Comparison of ENCODE assay signal across 12 mouse cellular contexts in genomic region chr16:70326339-70326948, GRCm38 (mm10). TPM values are rescaled to one million over a fixed set of nuclear protein-coding genes. Genes with fewer than 3 reads are reported as not detected.
DNase-seq lines count a peak whose midpoint lies in the region; ATAC-seq and TF ChIP-seq lines count a peak whose summit lies in the region.
"Had no signal": no experiment of that assay in that cellular context is flagged by ENCODE, and none has a peak within 500 bp of the region (broad histone marks: within the 10 kb centered on the region; RNA-seq: fewer than 3 reads in every experiment).

No protein-coding gene starts in this region.

- TF ChIP-seq POLR2A in lung, adult 2 months (IDR thresholded peaks at IDR 0.05; ENCODE audit: borderline replicate concordance, extremely low read depth, low read depth, low read length) = no peak
- TF ChIP-seq POLR2A in MEL (IDR thresholded peaks at IDR 0.05; ENCODE audit: control insufficient read depth in 1 of 2, insufficient read depth in 1 of 2, low read depth in 1 of 2, low read length in 2 of 2, poor library complexity in 1 of 2) = no peak

- no peaks in the 10 kb centered on the region for H3K27me3 ChIP-seq in MEL (ENCODE audit: control insufficient read depth in 1 of 2, insufficient read depth in 2 of 2, low read length in 2 of 2)
- H3K27me3 ChIP-seq in liver, embryonic 15.5 days = no peaks in the 10 kb centered on the region

- WGBS in lung, adult 2 months = 50% methylated on average over 9 of the region's 9 CpGs
- 21% methylated on average over 9 of the region's 9 CpGs for WGBS in liver, embryonic 15.5 days (ENCODE audit: insufficient replicate concordance)

- H3K4me3 ChIP-seq in lung, adult 2 months (replicated peaks; ENCODE audit: extremely low read depth, low read depth, low read length) = no peak overlapping the region
- H3K4me3 ChIP-seq in MEL (ENCODE audit: control insufficient read depth in 1 of 2, insufficient read depth in 1 of 2, low read depth in 2 of 2, low read length in 2 of 2) = no peak overlapping the region
- no peak overlapping the region for H3K4me3 ChIP-seq in liver, embryonic 15.5 days (replicated peaks)
- H3K4me3 ChIP-seq: erythroblast, embryonic 14.5 days had no signal

- no peak for TF ChIP-seq RAD21 in MEL (IDR thresholded peaks at IDR 0.05; ENCODE audit: low read depth, low read length)

- peak overlapping the region; percentile 20; the same call in 1 of the 2 replicates for H3K4me2 ChIP-seq in liver, embryonic 15.5 days

- no peak for TF ChIP-seq EP300 in MEL (IDR thresholded peaks at IDR 0.05; ENCODE audit: low read depth in 1 of 2, low read length in 2 of 2)

- ATAC-seq in liver, embryonic 15.5 days (ENCODE audit: insufficient read depth) = peak; percentile 49; the same call in 1 of the 2 replicates

- TF ChIP-seq CTCF in lung, adult 2 months (IDR thresholded peaks at IDR 0.05; ENCODE audit: insufficient read depth, low read length) = no peak
- TF ChIP-seq CTCF in MEL (IDR thresholded peaks at IDR 0.05 in 2 of 3, conservative IDR thresholded peaks at IDR 0.05 in 1 of 3; ENCODE audit: control insufficient read depth in 1 of 3, insufficient read depth in 1 of 3, low read depth in 2 of 3, low read length in 3 of 3, poor library complexity in 1 of 3, severe bottlenecking in 1 of 3) = no peak

- no peak overlapping the region for H3K27ac ChIP-seq in MEL (ENCODE audit: control insufficient read depth, low read depth, low read length)
- H3K27ac ChIP-seq in liver, embryonic 15.5 days (replicated peaks) = no peak overlapping the region

- no peak overlapping the region for H3K9ac ChIP-seq in MEL (ENCODE audit: control insufficient read depth, low read depth, low read length, poor library complexity, severe bottlenecking)
- H3K9ac ChIP-seq in liver, embryonic 15.5 days = no peak overlapping the region

- no peaks in the 10 kb centered on the region for H3K36me3 ChIP-seq in MEL (ENCODE audit: control insufficient read depth in 1 of 2, insufficient read depth in 2 of 2, low read length in 2 of 2)
- H3K36me3 ChIP-seq in liver, embryonic 15.5 days (replicated peaks) = no peaks in the 10 kb centered on the region

- no peaks in the 10 kb centered on the region for H3K9me3 ChIP-seq in MEL (replicated peaks; ENCODE audit: insufficient read depth, low read length)
- no peaks in the 10 kb centered on the region for H3K9me3 ChIP-seq in liver, embryonic 15.5 days (replicated peaks)
- H3K9me3 ChIP-seq: G1E had no signal

- peaks cover 3% of the 10 kb centered on the region for H3K4me1 ChIP-seq in lung, adult 2 months (ENCODE audit: control insufficient read depth, insufficient read depth, low read length)
- H3K4me1 ChIP-seq in MEL (ENCODE audit: control insufficient read depth in 1 of 2, insufficient read depth in 2 of 2, low read length in 2 of 2) = no peaks in the 10 kb centered on the region
- H3K4me1 ChIP-seq in liver, embryonic 15.5 days (replicated peaks) = peaks cover 3% of the 10 kb centered on the region; the same call in 1 of the 2 replicates

- peak; percentile 42 for DNase-seq in lung, postnatal 25 days (ENCODE audit: low spot score)
- no peak for DNase-seq in lung, adult 2 months
- DNase-seq in MEL (ENCODE audit: low read depth, low spot score) = peak; percentile 23
- DNase-seq in thymus, postnatal 0 days (ENCODE audit: low spot score) = peak; percentile 66
- no peak for DNase-seq in testis, postnatal 14 days (ENCODE audit: low spot score)
- DNase-seq in right cerebral cortex, adult 2 months (ENCODE audit: low spot score in 2 of 2) = no peak
- DNase-seq in layer of hippocampus, postnatal 36 days = no peak
- DNase-seq: cerebellum, adult 9-11 months; kidney, postnatal 10 days had no signal

- H3K79me2 ChIP-seq in MEL (ENCODE audit: control insufficient read depth, insufficient read depth, low read length, poor library complexity) = no peaks in the 10 kb centered on the region

TF ChIP-seq in MEL, 35 proteins besides CTCF, POLR2A, EP300 and RAD21:
- TF ChIP-seq MAFK (IDR thresholded peaks at IDR 0.05; ENCODE audit: borderline replicate concordance, low read depth, low read length) (no peak), MXI1 (IDR thresholded peaks at IDR 0.05; ENCODE audit: low read depth, low read length) (no peak), NRF1 (IDR thresholded peaks at IDR 0.05; ENCODE audit: insufficient read depth, low read depth, low read length, poor library complexity, severe bottlenecking) (no peak), GATA1 (IDR thresholded peaks at IDR 0.05; ENCODE audit: low read depth, low read length) (no peak), SIN3A (IDR thresholded peaks at IDR 0.05; ENCODE audit: low read length) (no peak), E2F4 (IDR thresholded peaks at IDR 0.05; ENCODE audit: borderline replicate concordance, low read depth, low read length) (no peak), USF1 (IDR thresholded peaks at IDR 0.05; ENCODE audit: low read depth, low read length) (no peak), ZMIZ1 (IDR thresholded peaks at IDR 0.05; ENCODE audit: low read depth, low read length) (no peak), MYC (IDR thresholded peaks at IDR 0.05; ENCODE audit: low read depth, low read length) (no peak), KAT2A (conservative IDR thresholded peaks at IDR 0.05; ENCODE audit: low read depth, low read length) (no peak), POLR2AphosphoS2 (IDR thresholded peaks at IDR 0.05; ENCODE audit: low read length) (no peak)
TF ChIP-seq in MEL: peak in this region for 0.

RNA-seq across cellular contexts. Expression of gene Gbe1, which starts 12.7 kb away (rescaled TPM):
- polyA plus RNA-seq in lung, adult 2 months (2012; rRNA removed) = 12.3 and 13.3 TPM in 2 replicates
- total RNA-seq in MEL (2012; rRNA removed) = 4.1 and 5.4 TPM in 2 replicates
- 10 to 100 TPM in 1 of 2 experiments, not detected in 1; 12.0 TPM for polyA plus RNA-seq in MEL (2012; ENCODE audit: insufficient read depth in 1 of 2, insufficient read length in 2 of 2, low read depth in 1 of 2, low replicate concordance in 2 of 2, missing spikeins in 1 of 2)
- polyA plus RNA-seq in liver, embryonic 15.5 days (2015; fragmentation: Nextera tagmentation; extraction: Ambion mirVana) = 13.5 and 18.3 TPM in 2 replicates
- polyA plus RNA-seq in thymus, postnatal 0 days (2015; fragmentation: Nextera tagmentation; extraction: Ambion mirVana) = 21.0 and 24.7 TPM in 2 replicates
- total RNA-seq in layer of hippocampus, postnatal 36 days (2021) = 1 to 10 TPM; 5.9 to 7.9 TPM

Comparison
In these comparisons a context has a peak if more than half of its experiments do, and no peak if none do; other contexts are left out.
1. DNase-seq: peak in lung, postnatal 25 days (single experiment), MEL (single experiment) and thymus, postnatal 0 days (single experiment); none in lung, adult 2 months (single experiment), testis, postnatal 14 days (single experiment), right cerebral cortex, adult 2 months (0 of 2) and layer of hippocampus, postnatal 36 days (0 of 2).